Mouse (Mus musculus) gastrocnemius, adult 8-10 months (tissue): Measurements from ENCODE around the gene Spata5. TPM values are rescaled to one million over a fixed set of nuclear protein-coding genes. Genes with fewer than 3 reads are reported as not detected.

Source experiments
- DNase-seq, 2 experiments: peaks; one replicate each; pipeline ENCODE4 v3.0.0; 2022; ENCODE audit warnings: low spot score in 2 of 2
- total RNA-seq, 4 experiments: library from RNA; stranded (reverse); gene quantifications; 2 replicates each; pipeline ENCODE4 v1.2.4; 2022

The Spata5 gene
- total RNA-seq, 4 experiments from 2014 or later: 10.2 to 12.4 (median 11.6) TPM

GRCm38 (mm10) chr3:37420641-37421040 lies 945 bp downstream of the Spata5 start:
- peak in 1 of 2 experiments; percentile 24 for DNase-seq

DNA sequence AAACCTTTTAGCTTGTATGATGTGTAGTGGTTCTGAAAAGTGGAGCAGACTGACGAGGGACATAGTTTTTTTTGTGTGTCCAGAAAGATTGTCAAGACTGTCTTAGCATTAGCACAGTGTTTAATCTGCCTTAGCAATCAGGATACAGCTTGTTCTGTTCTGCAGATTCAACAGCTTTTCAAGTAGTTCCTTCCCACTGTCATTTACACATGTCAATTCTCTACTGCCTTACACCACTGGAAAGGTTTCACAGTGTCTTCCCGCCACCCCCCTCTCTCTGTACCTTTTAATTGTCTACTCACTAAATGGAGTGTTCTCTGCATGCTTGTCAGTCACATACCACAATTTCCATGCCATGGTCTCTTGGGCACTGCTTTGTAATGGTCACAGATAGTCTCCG lies 1.5 kb downstream of the Spata5 start:
- DNase-seq: no peak

DNA sequence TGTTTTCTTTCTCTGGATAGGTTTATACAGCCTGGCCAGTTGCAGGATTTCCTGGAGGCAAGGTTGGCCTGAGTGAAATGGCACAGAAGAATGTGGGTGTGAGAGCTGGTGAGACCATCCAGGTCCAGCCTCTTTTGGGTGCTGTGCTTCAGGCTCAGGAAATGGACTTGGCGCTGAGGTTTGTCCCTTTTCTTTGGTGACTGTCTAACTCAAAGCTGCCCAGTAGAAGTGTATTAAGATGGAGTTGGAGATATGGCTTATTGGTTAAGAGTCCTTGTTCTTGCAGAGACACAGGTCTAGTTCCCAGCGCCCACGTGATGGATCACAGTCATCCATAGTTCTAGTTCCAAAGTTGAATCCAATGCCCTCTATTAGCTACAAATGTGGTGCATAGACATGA lies 6.4 kb downstream of the Spata5 start:
- DNase-seq: no peak

DNA sequence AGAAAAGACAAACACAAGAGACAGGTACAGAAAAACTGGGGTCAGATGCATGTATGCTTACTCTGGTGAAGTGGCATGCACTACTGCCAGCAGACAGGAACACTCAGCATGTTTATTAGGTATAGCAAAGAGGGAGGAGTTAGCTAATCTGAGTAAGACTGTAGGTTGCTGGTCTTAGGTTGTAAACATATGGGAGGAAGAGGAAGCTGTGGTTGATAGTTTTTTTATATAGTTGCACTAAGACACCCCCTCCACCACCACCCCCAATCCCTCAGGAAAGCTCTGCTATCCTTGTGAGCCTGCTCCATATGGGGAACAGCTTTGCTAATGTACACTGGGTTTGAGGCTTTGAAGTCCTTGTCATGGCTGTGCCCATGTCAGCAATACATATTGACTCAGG lies 10.7 kb downstream of the Spata5 start:
- no peak for DNase-seq

DNA sequence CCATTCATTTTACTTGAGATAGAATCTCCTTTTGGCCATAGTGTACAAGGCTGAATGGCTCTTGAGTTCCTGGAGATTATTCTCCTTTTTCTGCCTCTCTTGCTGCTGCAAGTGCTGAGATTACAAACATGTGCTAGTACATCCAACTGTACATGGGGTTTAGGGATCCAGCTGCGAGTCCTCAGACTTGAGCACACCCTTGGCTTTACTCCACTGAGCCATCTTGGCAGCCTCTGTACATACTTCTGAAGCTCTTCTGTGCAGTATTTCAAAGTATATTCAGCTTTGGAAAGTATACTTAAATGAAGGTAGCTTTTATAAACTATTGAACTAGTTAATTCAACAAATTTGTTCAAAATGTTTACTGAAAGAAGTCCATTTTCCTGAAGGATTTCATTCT lies 20.1 kb downstream of the Spata5 start:
- no peak for DNase-seq

GRCm38 (mm10) chr3:37443409-37443808 lies 23.7 kb downstream of the Spata5 start:
- DNase-seq: no peak

DNA sequence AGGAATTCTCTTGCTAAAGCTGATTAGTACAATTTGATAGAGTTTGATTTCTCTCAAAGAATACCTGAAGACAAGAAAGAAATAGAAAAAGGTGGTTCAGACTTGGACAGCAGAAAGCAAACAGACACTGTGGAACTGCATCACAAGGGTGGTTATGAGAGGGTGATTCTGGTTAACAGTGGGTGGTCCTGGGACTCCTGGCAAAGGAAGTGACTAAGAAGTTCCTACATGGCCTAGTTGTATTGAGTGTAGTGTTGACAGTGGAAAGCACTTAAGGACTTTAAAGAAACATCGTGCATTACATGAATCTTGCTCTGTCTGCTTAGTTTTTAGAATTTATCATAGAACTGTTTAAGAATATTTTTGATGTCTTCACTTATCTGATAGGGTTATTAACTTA lies 36.3 kb downstream of the Spata5 start:
- no peak for DNase-seq

DNA sequence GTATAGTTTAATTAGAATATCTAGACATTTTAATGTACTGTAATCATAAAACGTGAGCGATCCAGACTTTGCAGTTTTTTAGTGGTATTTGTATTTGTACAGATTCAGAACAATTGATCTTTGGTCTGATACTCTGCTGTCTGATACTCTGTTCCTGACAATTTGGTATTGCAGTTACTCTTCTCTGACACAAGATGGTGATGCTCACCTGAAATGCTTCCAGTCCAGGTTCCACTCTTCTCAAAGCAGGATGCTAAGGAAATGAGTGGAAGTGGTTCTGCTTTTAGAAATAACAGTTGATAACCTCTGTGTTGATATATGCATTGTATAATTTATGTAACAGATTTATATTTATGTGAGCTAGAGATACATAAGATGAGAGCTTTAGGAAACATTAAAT lies 48.5 kb downstream of the Spata5 start:
- no peak for DNase-seq

GRCm38 (mm10) chr3:37469353-37469752 lies 49.7 kb downstream of the Spata5 start:
- no peak for DNase-seq

GRCm38 (mm10) chr3:37470867-37471266 lies 51.2 kb downstream of the Spata5 start:
- no peak for DNase-seq

DNA sequence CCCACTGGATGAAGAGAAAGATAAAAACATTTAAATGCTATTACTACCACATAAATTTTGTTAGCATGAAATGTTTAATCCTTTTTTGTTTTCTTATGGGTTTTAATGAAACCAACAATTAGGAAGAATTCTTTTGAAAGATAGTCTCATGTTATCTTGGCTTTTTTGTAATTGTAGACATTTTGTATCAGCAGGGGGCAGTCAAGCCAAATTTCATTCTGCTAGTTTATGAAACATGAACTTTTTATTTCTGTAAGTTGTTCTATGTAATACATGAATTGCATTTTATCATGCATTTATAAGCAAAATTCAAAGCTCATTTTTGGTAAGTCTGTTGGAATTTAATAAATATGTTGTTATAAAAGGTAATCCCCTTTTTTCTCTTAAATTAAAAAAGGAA lies 52.8 kb downstream of the Spata5 start:
- no peak for DNase-seq

- no peak for DNase-seq
Measured at GRCm38 (mm10) chr3:37476485-37476884, 56.8 kb downstream of the Spata5 start.

GRCm38 (mm10) chr3:37477438-37478188 lies 57.9 kb downstream of the Spata5 start:
- no peak for DNase-seq

- no peak for DNase-seq
Measured at GRCm38 (mm10) chr3:37479771-37480170, 60.1 kb downstream of the Spata5 start.

DNA sequence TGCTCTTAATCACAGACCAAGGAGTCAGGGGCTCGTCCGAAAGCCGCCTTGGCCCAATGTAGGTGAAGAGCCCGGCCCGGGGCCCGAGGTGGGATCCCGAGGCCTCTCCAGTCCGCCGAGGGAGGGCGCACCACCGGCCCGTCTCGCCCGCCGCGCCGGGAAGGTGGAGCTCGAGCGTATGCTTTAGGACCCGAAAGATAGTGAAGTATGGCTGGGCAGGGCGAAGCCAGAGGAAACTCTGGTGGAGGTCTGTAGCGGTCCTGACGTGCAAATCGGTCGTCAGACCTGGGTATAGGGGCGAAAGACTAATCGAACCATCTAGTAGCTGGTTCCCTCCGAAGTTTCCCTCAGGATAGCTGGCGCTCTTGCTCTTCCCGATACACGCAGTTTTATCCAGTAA lies 61.6 kb downstream of the Spata5 start:
- DNase-seq: no peak

DNA sequence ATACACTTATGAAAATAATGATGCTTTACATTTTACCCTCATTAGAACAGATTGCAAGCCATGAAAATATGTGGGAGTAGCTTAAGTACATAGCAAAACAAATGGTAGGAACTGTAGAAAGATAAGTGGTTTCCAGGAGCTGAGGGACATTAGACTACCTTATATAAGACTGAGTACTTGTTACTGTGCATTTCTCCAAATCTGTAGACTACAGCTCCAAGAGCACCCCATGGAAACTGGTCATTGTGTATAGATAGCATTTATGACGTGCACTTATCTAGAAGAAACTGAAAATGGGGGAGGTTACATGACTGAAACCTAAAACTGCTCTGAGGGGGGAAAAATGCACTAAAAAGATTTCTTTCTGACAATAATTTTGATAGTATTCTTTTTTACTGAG lies 63.0 kb downstream of the Spata5 start:
- DNase-seq: no peak

DNA sequence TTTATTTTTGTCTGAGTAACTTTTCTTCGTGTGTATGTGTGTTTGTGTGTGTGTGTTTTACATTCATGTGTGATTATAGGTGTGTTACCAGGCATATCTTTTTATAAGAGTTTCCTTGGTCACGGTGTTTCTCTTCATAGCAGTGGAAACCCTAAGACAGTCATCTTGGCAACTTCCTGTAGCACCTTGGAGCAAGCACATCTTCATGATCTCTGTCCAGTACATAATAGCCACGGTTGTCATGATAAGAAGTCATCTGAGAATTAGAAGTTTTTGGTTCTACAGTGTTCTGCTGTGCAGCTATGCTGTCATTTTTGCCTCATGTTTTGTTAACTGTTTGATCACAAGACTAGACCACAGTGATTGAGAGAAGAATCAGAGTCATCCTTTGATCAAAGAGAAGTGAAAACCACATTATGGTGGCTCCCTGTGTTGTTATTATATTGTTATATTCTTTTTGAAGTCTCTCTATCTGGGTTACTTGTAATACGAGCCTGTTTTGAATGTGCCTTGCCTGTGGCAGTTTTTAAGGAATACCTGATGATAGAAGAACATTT lies 64.1 kb downstream of the Spata5 start:
- no peak for DNase-seq

- no peak for DNase-seq
Measured at GRCm38 (mm10) chr3:37487639-37488038, 67.9 kb downstream of the Spata5 start.

GRCm38 (mm10) chr3:37488173-37488572 lies 68.5 kb downstream of the Spata5 start:
- DNase-seq: no peak

- DNase-seq: no peak
Measured at GRCm38 (mm10) chr3:37490025-37490424, 70.3 kb downstream of the Spata5 start.

DNA sequence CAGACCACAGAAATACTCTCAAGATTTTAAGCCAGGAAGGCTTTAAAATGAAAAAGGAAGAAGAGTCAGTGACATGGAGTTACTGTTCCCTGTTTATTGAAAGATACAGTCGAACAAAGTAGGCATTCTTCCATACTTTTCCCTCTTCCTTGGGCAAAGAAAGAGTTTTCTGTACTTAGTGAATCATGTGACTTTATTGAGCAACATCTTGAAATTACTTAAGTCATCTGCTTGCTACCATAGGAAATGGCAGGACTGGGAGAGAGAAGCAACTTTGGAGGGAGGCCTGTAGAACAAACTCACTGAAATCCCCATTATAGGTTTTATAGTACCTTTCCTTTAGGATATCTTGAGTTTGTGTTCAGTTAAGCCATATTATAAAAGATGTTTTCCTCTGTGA lies 81.2 kb downstream of the Spata5 start:
- no peak for DNase-seq

- DNase-seq: no peak
Measured at GRCm38 (mm10) chr3:37502552-37502951, 82.9 kb downstream of the Spata5 start.

- DNase-seq: no peak
Measured at GRCm38 (mm10) chr3:37503846-37504245, 84.2 kb downstream of the Spata5 start.
